Mouse (Mus musculus): ENCODE data around the gene Akr1c14.

- no peak for TF ChIP-seq CTCF (IDR thresholded peaks at IDR 0.05; ENCODE audit: extremely low read depth, insufficient read depth, insufficient read length, insufficient replicate concordance)
- no peak for TF ChIP-seq POLR2A (IDR thresholded peaks at IDR 0.05; ENCODE audit: low read depth, low read length)
These were observed at the start of gene Akr1c14 for GRCm38 (mm10) chr13:4048719-4049118.
